Mouse (Mus musculus) spleen, postnatal 10 days (tissue): ENCODE data around the gene Prrt1.

ENCODE experiments used
- DNase-seq, 2 experiments: peaks; one replicate each; pipeline ENCODE4 v3.0.0; 2021 to 2022; ENCODE audit warnings: low spot score in 2 of 2

The Prrt1 gene

GRCm38 (mm10) chr17:34597566-34598095 lies 31.7 kb upstream of the Prrt1 start, which contains the start of gene Ager:
Gene Ager (plus strand): TSS chr17:34597862.
- DNase-seq = no peak

- no peak for DNase-seq
These were observed 29.4 kb upstream of the Prrt1 start for GRCm38 (mm10) chr17:34599891-34600290.

GRCm38 (mm10) chr17:34601796-34602195 lies 27.5 kb upstream of the Prrt1 start:
- no peak for DNase-seq

GRCm38 (mm10) chr17:34603375-34604060 lies 25.8 kb upstream of the Prrt1 start, which contains the start of gene Rnf5:
Gene Rnf5 (minus strand): TSS chr17:34603690.
- DNase-seq = peak; percentile 97 to 98

GRCm38 (mm10) chr17:34604061-34604508 lies 25.2 kb upstream of the Prrt1 start, which contains the start of gene Agpat1:
Gene Agpat1 (plus strand): TSS chr17:34604262.
- peak; percentile 92 to 97 for DNase-seq

- no peak for DNase-seq
These were observed 24.7 kb upstream of the Prrt1 start for GRCm38 (mm10) chr17:34604511-34605237.

- DNase-seq = peak; percentile 89 to 94
These were observed 23.7 kb upstream of the Prrt1 start for GRCm38 (mm10) chr17:34605609-34606008.

GRCm38 (mm10) chr17:34606186-34607039 lies 22.9 kb upstream of the Prrt1 start:
- peak in 1 of 2 experiments; percentile 51 for DNase-seq

- no peak for DNase-seq
These were observed 21.3 kb upstream of the Prrt1 start for GRCm38 (mm10) chr17:34607997-34608396.

GRCm38 (mm10) chr17:34611050-34611449 lies 18.3 kb upstream of the Prrt1 start:
- DNase-seq = no peak

- no peak for DNase-seq
These were observed 16.2 kb upstream of the Prrt1 start for GRCm38 (mm10) chr17:34613054-34613645.

GRCm38 (mm10) chr17:34613830-34614229 lies 15.5 kb upstream of the Prrt1 start:
- no peak for DNase-seq

GRCm38 (mm10) chr17:34615871-34616270 lies 13.5 kb upstream of the Prrt1 start, which contains the start of gene Egfl8:
Gene Egfl8 (minus strand): TSS chr17:34615971.
- no peak for DNase-seq

- DNase-seq = peak; percentile 75 to 87
These were observed 10.3 kb upstream of the Prrt1 start for GRCm38 (mm10) chr17:34618999-34619398.

GRCm38 (mm10) chr17:34621006-34621405 lies 8.3 kb upstream of the Prrt1 start:
- DNase-seq = no peak

GRCm38 (mm10) chr17:34623161-34623560 lies 6.2 kb upstream of the Prrt1 start:
- no peak for DNase-seq

GRCm38 (mm10) chr17:34624981-34625380 lies 4.4 kb upstream of the Prrt1 start:
- DNase-seq = no peak

GRCm38 (mm10) chr17:34626062-34626772 lies 3.1 kb upstream of the Prrt1 start:
- DNase-seq = no peak

- DNase-seq = peak; percentile 35 to 53
These were observed 2.6 kb upstream of the Prrt1 start for GRCm38 (mm10) chr17:34626773-34627092.

- peak; percentile 53 to 79 for DNase-seq
These were observed 2.0 kb upstream of the Prrt1 start for GRCm38 (mm10) chr17:34627093-34627942.
